Mouse (Mus musculus) liver, adult 2 months (tissue): ENCODE data around the gene Kdm3a.

Experiments
- CTCF ChIP-seq: fragments of 200-500 bp; IDR thresholded peaks from 2 replicates; pipeline ENCODE4 v1.5.1; 2011; ENCODE audit warnings: low read depth, low read length, control low read depth
- POLR2A ChIP-seq: fragments of 200-500 bp; IDR thresholded peaks from 2 replicates; pipeline ENCODE4 v1.6.1; 2011; ENCODE audit warnings: low read length, control low read depth; ENCODE audit not compliant: insufficient read depth; ENCODE audit errors: extremely low read depth

DNA sequence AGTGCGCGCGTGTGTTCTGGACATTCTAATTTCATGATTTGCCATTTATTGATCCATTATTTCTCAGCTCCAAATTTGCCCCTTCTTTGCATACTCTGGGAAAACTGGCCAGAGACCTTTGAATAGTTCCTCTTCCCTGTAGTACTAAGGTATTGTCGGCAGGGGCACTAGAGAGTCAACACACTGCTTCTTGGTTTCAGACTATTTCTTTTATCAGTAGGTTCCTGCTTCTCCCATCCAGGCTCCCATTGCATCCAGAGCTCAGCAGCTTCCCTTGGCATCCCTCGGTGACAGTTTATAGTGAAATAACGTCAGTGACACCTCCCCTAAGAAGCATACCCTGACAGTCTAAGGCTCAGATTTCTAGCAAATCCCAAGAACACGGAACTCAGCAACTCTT lies 46.1 kb upstream of the Kdm3a start:
- peak; percentile 16; the same call in 1 of the 2 replicates for TF ChIP-seq CTCF
- no peak for TF ChIP-seq POLR2A
